Mouse (Mus musculus) bone marrow, adult 2 months (tissue): ENCODE data around the gene Mrpl58. TPM values are rescaled to one million over a fixed set of nuclear protein-coding genes. Genes with fewer than 3 reads are reported as not detected.
"Not testable (repeated sequence)": the region's sequence is repeated elsewhere in the genome, so short reads cannot be mapped to it uniquely, and the experiment has no call there.

Source experiments
- H3K27ac ChIP-seq: fragments of 200-500 bp; 2 replicates; pipeline ENCODE4 v1.5.1; 2012; ENCODE audit warnings: low read depth, mild to moderate bottlenecking, control low read depth, inconsistent platforms, low read length; ENCODE audit not compliant: control insufficient read depth, poor library complexity, insufficient read depth
- H3K4me1 ChIP-seq: fragments of 200-500 bp; 2 replicates; pipeline ENCODE4 v1.6.1; 2011; ENCODE audit warnings: low read length; ENCODE audit not compliant: control insufficient read depth, insufficient read depth
- H3K4me3 ChIP-seq: fragments of 200-500 bp; replicated peaks from 2 replicates; pipeline ENCODE3; 2011; ENCODE audit warnings: mild to moderate bottlenecking, low read depth, low read length, control low read depth; ENCODE audit not compliant: control insufficient read depth
- CTCF ChIP-seq: fragments of 200-500 bp; IDR thresholded peaks from 2 replicates; pipeline ENCODE4 v1.5.1; 2011; ENCODE audit warnings: low read length, control low read depth; ENCODE audit not compliant: control insufficient read depth, insufficient read depth
- POLR2A ChIP-seq: fragments of 200-500 bp; IDR thresholded peaks from 2 replicates; pipeline ENCODE4 v1.6.1; 2011; ENCODE audit warnings: low read depth, mild to moderate bottlenecking, control low read depth, low read length, borderline replicate concordance; ENCODE audit not compliant: control insufficient read depth
- WGBS: fragments of 180-500 bp; shearing (Covaris S2); methylation state at CpG from one replicate; pipeline ENCODE4 v1.1.7; 2018; 5-methylcytosine and 5-hydroxymethylcytosine counted together
- polyA plus RNA-seq: library from polyadenylated mRNA; stranded (reverse); fragments of >200 nt; gene quantifications from 2 replicates; pipeline ENCODE4 v1.2.4, GENCODE M21; 2011; ENCODE audit warnings: low replicate concordance; ENCODE audit not compliant: missing spikeins, insufficient read depth, insufficient read length

The Mrpl58 gene
- polyA plus RNA-seq, 1 experiment, result 51.9 TPM

- Histone ChIP-seq H3K4me3 (no peak overlapping the region), H3K27ac (no peak overlapping the region), H3K4me1 (no peaks in the 10 kb centered on the region)
- TF ChIP-seq CTCF (no peak), POLR2A (no peak)
- WGBS, result 79% methylated on average over 4 of the region's 4 CpGs
These were observed 49.8 kb downstream of the Mrpl58 start for GRCm38 (mm10) chr11:115453306-115453705.

DNA sequence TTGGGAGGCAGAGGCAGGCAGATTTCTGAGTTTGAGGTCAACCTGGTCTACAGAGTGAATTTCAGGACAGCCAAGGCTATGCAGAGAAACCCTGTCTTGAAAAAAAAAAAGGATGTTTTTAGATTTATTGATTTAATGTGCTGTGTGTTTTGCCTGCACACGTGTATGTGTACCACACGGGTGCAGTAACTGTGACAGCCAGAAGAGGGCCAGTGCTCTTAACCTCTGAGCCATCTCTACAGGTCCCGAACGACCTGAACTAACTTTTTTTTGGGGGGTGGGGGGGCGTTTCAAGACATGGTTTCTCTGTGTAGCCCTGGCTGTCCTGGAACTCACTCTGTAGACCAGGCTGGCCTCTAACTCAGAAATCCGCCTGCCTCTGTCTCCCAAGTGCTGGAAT, 51.3 kb downstream of the Mrpl58 start:
- H3K4me3 ChIP-seq, H3K27ac ChIP-seq, H3K4me1 ChIP-seq: not testable (repeated sequence)
- WGBS, result 88% methylated on average over 6 of the region's 6 CpGs

DNA sequence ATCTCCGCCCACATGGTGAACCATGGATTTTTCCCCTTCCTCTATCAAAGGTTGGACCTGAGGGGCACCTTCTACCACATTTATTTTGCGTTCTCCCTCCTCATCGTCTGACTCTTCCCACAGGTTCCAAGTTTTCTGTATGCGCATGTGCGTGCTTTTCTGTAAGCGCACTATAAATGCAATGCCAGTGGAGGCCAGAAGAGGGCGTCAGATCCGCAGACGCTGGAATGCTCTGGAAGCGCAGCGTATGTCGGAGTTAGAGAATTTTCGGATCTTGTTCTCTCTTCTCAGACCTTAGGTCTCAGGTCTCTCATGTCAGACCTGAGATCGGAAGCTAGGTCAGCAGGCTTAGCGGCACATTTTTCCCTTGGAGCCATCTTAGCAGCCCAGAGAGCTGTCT, 52.1 kb downstream of the Mrpl58 start:
- 88% methylated on average over 15 of the region's 15 CpGs for WGBS
- H3K4me3 ChIP-seq, result no peak overlapping the region

GRCm38 (mm10) chr11:115456182-115456581, 52.6 kb downstream of the Mrpl58 start:
- no peak overlapping the region for H3K27ac ChIP-seq
- TF ChIP-seq CTCF, result no peak
- TF ChIP-seq POLR2A, result no peak
- 86% methylated on average over 5 of the region's 5 CpGs for WGBS
- no peaks in the 10 kb centered on the region for H3K4me1 ChIP-seq
- no peak overlapping the region for H3K4me3 ChIP-seq

More for the DNA sequence above, 52.1 kb downstream of the Mrpl58 start:
- no peaks in the 10 kb centered on the region for H3K4me1 ChIP-seq
- H3K27ac ChIP-seq, result no peak overlapping the region
- TF ChIP-seq POLR2A (no peak), CTCF (no peak)

DNA sequence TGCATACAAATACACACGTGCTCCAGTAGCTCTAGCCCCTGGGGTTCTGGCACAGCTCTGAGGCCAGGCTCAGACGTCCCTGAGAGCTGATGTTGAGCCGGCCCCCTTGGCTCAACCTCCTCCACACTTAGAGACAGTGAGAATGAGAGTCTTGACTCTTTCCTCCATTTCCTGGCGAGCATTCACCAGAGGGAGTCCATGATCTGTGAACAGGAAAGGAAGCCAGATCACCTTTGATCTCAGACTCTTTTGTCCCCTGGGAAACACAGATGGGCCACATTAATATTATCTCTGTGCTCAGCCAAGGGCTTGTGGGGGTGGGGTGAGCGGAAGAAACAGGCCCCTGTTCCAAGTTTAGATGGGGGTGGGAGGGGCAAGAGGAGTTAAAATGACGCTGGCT, 53.9 kb downstream of the Mrpl58 start:
- H3K4me1 ChIP-seq, result no peaks in the 10 kb centered on the region
- TF ChIP-seq CTCF (no peak), POLR2A (no peak)
- no peak overlapping the region for H3K27ac ChIP-seq
- WGBS, result 61% methylated on average over 6 of the region's 6 CpGs
- H3K4me3 ChIP-seq, result no peak overlapping the region

GRCm38 (mm10) chr11:115460976-115461375, 57.4 kb downstream of the Mrpl58 start:
- WGBS, result 53% methylated on average over 8 of the region's 8 CpGs
- Histone ChIP-seq H3K4me3 (no peak overlapping the region), H3K4me1 (no peaks in the 10 kb centered on the region), H3K27ac (no peak overlapping the region)
- TF ChIP-seq CTCF (no peak), POLR2A (no peak)

DNA sequence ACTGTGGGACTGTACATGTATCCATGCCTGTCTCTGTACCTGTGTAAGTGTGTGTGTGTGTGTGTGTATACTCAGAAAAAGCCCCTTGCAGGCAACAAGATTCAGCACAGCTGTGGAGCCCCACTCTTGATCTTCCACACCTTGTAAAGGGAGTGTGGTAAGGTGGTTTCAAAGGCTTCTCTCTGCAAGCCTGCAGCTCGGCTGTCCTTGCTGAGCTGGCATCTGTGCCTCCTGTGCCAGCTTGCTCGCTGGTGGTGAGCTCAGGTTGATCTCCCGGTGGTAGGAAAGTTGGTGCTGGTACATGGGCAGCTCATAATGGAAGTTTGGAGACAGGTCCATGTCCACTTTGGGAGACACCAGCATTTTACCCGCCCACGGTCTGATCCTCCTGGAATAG, 58.3 kb downstream of the Mrpl58 start:
- H3K4me1 ChIP-seq, result no peaks in the 10 kb centered on the region
- no peak overlapping the region for H3K4me3 ChIP-seq
- no peak overlapping the region for H3K27ac ChIP-seq
- TF ChIP-seq POLR2A (no peak), CTCF (no peak)
- 65% methylated on average over 5 of the region's 5 CpGs for WGBS

Other genes with a start within 250 kb of the Mrpl58 start
- gene Slc9a3r1, start 240.4 kb upstream of the Mrpl58 start, polyA plus RNA-seq, result 21.9 and 51.0 TPM in 2 replicates
- gene Tmem104, start 216.3 kb upstream of the Mrpl58 start, polyA plus RNA-seq, result 3.1 and 5.8 TPM in 2 replicates
- 19.4 and 24.2 TPM in 2 replicates for gene Nat9, start 215.9 kb upstream of the Mrpl58 start, polyA plus RNA-seq
- gene Grin2c, start 136.5 kb upstream of the Mrpl58 start, polyA plus RNA-seq, result not detected in 2 replicates
- gene Fdxr, start 126.7 kb upstream of the Mrpl58 start, polyA plus RNA-seq, result 9.9 and 21.2 TPM in 2 replicates
- gene Fads6, start 106.1 kb upstream of the Mrpl58 start, polyA plus RNA-seq, result 0.77 and 1.4 TPM in 2 replicates
- not detected in 2 replicates for gene Otop2, start 96.6 kb upstream of the Mrpl58 start, polyA plus RNA-seq
- 0.29 TPM in 1 of 2 replicates, not detected in the other for gene Ush1g, start 81.7 kb upstream of the Mrpl58 start, polyA plus RNA-seq
- gene Otop3, start 69.0 kb upstream of the Mrpl58 start, polyA plus RNA-seq, result not detected in 2 replicates
- gene Hid1, start 36.0 kb upstream of the Mrpl58 start, polyA plus RNA-seq, result 3.4 and 4.3 TPM in 2 replicates
- gene Cdr2l, start 21.8 kb upstream of the Mrpl58 start, polyA plus RNA-seq, result 1.4 and 3.1 TPM in 2 replicates
- 316 and 521 TPM in 2 replicates for gene Atp5h, start 16.2 kb downstream of the Mrpl58 start, polyA plus RNA-seq
- gene Kctd2, start 16.4 kb downstream of the Mrpl58 start, polyA plus RNA-seq, result 14.0 and 32.4 TPM in 2 replicates
- gene Trim80, start 36.8 kb downstream of the Mrpl58 start, polyA plus RNA-seq, result not detected in 2 replicates
- 1.8 TPM in 1 of 2 replicates, not detected in the other for gene Slc16a5, start 58.7 kb downstream of the Mrpl58 start, polyA plus RNA-seq
- 4.4 and 18.7 TPM in 2 replicates for gene Armc7, start 71.9 kb downstream of the Mrpl58 start, polyA plus RNA-seq
- 47.5 and 56.4 TPM in 2 replicates for gene Nt5c, start 88.1 kb downstream of the Mrpl58 start, polyA plus RNA-seq
- 106 and 149 TPM in 2 replicates for gene Jpt1, start 110.6 kb downstream of the Mrpl58 start, polyA plus RNA-seq
- gene Sumo2, start 132.5 kb downstream of the Mrpl58 start, polyA plus RNA-seq, result 188 and 202 TPM in 2 replicates
- 111 and 163 TPM in 2 replicates for gene Nup85, start 160.7 kb downstream of the Mrpl58 start, polyA plus RNA-seq
- 19.3 and 26.7 TPM in 2 replicates for gene Mrps7, start 200.2 kb downstream of the Mrpl58 start, polyA plus RNA-seq
- gene Gga3, start 200.3 kb downstream of the Mrpl58 start, polyA plus RNA-seq, result 41.5 and 69.6 TPM in 2 replicates
- 65.8 and 86.0 TPM in 2 replicates for gene Mif4gd, start 209.2 kb downstream of the Mrpl58 start, polyA plus RNA-seq
- gene Slc25a19, start 224.5 kb downstream of the Mrpl58 start, polyA plus RNA-seq, result 9.3 and 23.0 TPM in 2 replicates